Mouse (Mus musculus): ENCODE measurements around the gene S100a11. TPM values are rescaled to one million over a fixed set of nuclear protein-coding genes. Genes with fewer than 3 reads are reported as not detected.
"Not testable (repeated sequence)": the region's sequence is repeated elsewhere in the genome, so short reads cannot be mapped to it uniquely, and the experiment has no call there.

The S100a11 gene
- polyA plus RNA-seq, 1 experiment from 2014 or later = 1,932 TPM

DNA sequence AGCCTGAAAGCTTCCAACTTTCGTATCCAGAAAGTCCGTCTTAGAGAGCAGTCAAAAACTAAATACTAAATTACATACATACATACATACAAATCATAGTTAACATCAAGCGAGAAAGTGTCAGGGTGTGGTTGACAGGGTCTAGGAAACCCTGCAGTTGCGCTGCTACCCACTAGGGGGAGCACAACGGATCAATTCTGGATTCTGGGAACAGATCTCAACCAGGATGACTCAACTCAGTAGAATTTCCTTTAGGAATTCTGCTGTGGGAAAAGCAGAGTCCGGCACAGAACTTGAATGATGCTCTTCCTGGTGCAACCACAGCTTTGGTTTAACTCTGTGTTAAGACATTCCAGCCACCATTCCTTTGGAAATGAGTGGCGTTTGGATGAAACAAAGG is 2.3 kb downstream of the S100a11 start:
- Histone ChIP-seq H3K4me1 (peaks cover 26% of the 10 kb centered on the region), H3K36me3 (peaks cover 17% of the 10 kb centered on the region; the same call in 1 of the 2 replicates), H3K9ac (no peak overlapping the region), H3K27me3 (no peaks in the 10 kb centered on the region), H3K27ac (replicated peaks) (no peak overlapping the region), H3K9me3 (replicated peaks) (no peaks in the 10 kb centered on the region), H3K4me2 (replicated peaks) (peak overlapping the region; percentile 23), H3K4me3 (replicated peaks) (peak overlapping the region; percentile 11)
- ATAC-seq (ENCODE audit: insufficient number of reproducible peaks, low FRiP score, low TSS enrichment, low read depth) = no peak
- 32% methylated on average over 7 of the region's 7 CpGs for WGBS

DNA sequence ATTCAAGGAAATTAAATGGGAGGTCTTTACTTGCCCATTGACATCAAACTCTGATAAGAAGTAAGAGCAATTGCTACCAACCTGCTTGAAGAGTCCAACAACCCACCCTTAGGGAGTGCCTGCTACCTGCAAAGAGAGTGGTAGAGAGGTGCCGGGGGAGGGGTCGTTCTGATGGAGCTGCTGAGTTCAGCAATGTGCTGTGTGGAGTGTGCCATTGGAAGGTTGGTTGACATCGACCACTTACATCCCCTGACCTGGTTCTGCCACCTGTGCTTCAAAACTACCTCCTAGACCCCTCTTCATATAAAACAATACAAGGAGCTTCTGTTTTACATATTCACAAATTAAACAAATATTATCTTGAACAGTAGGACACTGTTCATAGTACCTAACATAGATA is 7.0 kb downstream of the S100a11 start:
- Histone ChIP-seq H3K4me3 (replicated peaks) (no peak overlapping the region), H3K9ac (no peak overlapping the region), H3K4me2 (replicated peaks) (no peak overlapping the region), H3K27ac (replicated peaks) (no peak overlapping the region), H3K9me3 (replicated peaks) (no peaks in the 10 kb centered on the region), H3K4me1 (peaks cover 19% of the 10 kb centered on the region), H3K36me3 (peaks cover 17% of the 10 kb centered on the region; the same call in 1 of the 2 replicates), H3K27me3 (no peaks in the 10 kb centered on the region)
- ATAC-seq (ENCODE audit: insufficient number of reproducible peaks, low FRiP score, low TSS enrichment, low read depth) = no peak
- WGBS = 84% methylated on average over 3 of the region's 3 CpGs

DNA sequence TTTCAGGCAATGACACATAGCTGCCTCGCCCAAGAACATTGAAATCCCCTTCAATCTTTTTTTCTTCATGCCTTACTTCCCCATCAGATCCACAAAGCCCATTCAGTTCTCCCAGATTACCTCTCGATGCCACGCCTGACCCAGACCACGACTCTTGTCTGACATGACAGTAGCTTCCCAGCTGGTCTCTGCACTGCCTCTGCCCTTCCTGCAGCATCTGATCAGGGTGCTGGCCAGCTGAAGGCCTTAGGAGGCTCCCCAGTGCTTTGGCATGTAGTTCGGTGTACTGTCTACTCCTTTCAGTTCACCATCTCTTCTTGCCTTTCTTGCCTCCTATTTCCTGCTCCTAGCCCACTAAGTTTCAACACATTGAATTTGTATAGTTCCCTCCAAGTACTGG is 8.5 kb downstream of the S100a11 start:
- H3K27me3 ChIP-seq = no peaks in the 10 kb centered on the region
- H3K4me1 ChIP-seq = 0 out of 2 replicates have a peak, but pooled peaks cover 9% of the 10 kb centered on the region
- H3K9ac ChIP-seq = no peak overlapping the region
- H3K4me3 ChIP-seq (replicated peaks) = no peak overlapping the region
- H3K9me3 ChIP-seq (replicated peaks) = peaks cover 3% of the 10 kb centered on the region; the same call in 1 of the 2 replicates
- H3K27ac ChIP-seq (replicated peaks) = no peak overlapping the region
- H3K36me3 ChIP-seq = peaks cover 17% of the 10 kb centered on the region; the same call in 1 of the 2 replicates
- H3K4me2 ChIP-seq (replicated peaks) = no peak overlapping the region
- ATAC-seq (ENCODE audit: insufficient number of reproducible peaks, low FRiP score, low TSS enrichment, low read depth) = no peak
- 79% methylated on average over 5 of the region's 5 CpGs for WGBS

DNA sequence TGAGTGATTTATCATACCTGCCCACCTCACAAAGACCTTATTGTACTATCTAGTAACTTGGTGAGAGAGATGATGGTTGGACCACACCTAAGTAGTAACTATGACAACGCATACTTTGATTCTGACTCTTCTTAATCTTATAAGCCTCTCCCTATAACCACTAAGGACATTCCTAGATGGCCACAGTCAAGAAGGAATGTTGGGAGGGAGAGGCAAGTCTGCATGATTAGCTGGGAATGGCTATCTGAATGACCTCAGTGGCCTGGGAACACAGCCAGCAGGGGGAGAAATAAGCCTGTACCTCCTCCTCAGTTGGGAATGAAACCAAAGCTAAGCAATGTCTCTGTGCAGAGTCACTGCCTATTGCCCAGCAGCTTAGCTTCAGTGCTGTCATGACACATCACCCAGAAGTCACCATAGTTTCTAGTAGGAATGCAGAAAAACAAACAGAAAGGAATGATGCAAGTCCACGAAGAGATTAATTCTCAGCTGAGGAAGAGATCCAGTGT is 16.8 kb downstream of the S100a11 start:
- Histone ChIP-seq H3K4me1 (no peaks in the 10 kb centered on the region), H3K9me3 (replicated peaks) (peaks cover 3% of the 10 kb centered on the region; the same call in 1 of the 2 replicates), H3K4me2 (replicated peaks) (no peak overlapping the region), H3K36me3 (no peaks in the 10 kb centered on the region), H3K9ac (no peak overlapping the region), H3K4me3 (replicated peaks) (no peak overlapping the region), H3K27me3 (no peaks in the 10 kb centered on the region), H3K27ac (replicated peaks) (no peak overlapping the region)
- WGBS = 62% methylated on average over 2 of the region's 2 CpGs
- ATAC-seq (ENCODE audit: insufficient number of reproducible peaks, low FRiP score, low TSS enrichment, low read depth) = no peak

DNA sequence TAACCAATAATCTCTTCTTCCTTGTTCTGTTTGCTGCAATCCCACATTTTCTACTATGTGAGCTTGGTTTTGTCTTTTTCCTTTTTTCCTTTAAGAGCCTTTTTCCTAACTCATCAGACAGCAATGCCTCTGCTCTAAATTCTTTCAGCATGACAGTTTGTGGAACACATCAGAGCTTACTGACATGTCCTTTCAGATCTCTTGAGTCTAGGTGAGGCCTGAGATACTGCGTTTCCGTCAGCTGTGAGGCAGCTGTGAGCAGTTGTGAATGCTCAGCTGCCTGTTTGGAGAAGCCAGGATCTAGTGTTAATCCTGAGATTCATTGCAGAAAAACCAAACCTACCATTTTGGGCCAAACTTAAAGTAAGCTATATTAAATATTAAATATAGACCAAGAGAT is 18.2 kb downstream of the S100a11 start:
- ATAC-seq (ENCODE audit: insufficient number of reproducible peaks, low FRiP score, low TSS enrichment, low read depth) = no peak
- Histone ChIP-seq H3K9me3 (replicated peaks) (no peaks in the 10 kb centered on the region), H3K27me3 (no peaks in the 10 kb centered on the region), H3K27ac (replicated peaks) (no peak overlapping the region), H3K4me1 (no peaks in the 10 kb centered on the region), H3K4me3 (replicated peaks) (no peak overlapping the region), H3K9ac (no peak overlapping the region), H3K4me2 (replicated peaks) (no peak overlapping the region), H3K36me3 (no peaks in the 10 kb centered on the region)
- 45% methylated on average over 2 of the region's 2 CpGs for WGBS

DNA sequence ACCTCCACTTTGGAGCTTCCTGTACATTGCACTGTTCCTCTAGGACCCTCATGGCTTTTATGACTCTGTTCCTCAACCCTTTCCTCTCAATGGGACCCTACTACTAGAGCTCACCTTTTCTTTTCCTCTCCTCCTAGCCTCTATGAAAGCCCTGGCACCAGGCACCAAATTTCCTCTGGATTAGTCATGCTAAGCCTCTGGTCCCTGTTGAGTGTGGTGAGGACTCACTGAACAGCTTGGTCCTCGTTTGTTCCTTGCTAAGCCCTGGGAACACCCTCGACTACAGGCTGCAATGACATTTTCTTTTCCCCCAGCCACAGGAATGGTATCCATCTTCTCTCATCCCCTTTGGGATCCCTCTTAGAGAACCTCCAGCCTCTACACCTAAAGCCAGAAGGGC is 21.2 kb downstream of the S100a11 start:
- H3K36me3 ChIP-seq = no peaks in the 10 kb centered on the region
- no peak overlapping the region for H3K4me3 ChIP-seq (replicated peaks)
- 45% methylated on average over 2 of the region's 2 CpGs for WGBS
- ATAC-seq (ENCODE audit: insufficient number of reproducible peaks, low FRiP score, low TSS enrichment, low read depth) = no peak
- H3K9me3 ChIP-seq (replicated peaks) = no peaks in the 10 kb centered on the region
- H3K4me2 ChIP-seq (replicated peaks) = no peak overlapping the region
- no peak overlapping the region for H3K9ac ChIP-seq
- H3K27me3 ChIP-seq = no peaks in the 10 kb centered on the region
- H3K4me1 ChIP-seq = no peaks in the 10 kb centered on the region
- H3K27ac ChIP-seq (replicated peaks) = no peak overlapping the region

- 68% methylated on average over 6 of the region's 6 CpGs for WGBS
- H3K4me3 ChIP-seq (replicated peaks); H3K9ac ChIP-seq; H3K36me3 ChIP-seq; H3K4me2 ChIP-seq (replicated peaks); H3K27ac ChIP-seq (replicated peaks); ATAC-seq (ENCODE audit: insufficient number of reproducible peaks, low FRiP score, low TSS enrichment, low read depth); H3K27me3 ChIP-seq; H3K4me1 ChIP-seq; H3K9me3 ChIP-seq (replicated peaks): not testable (repeated sequence)
Observed at GRCm38 (mm10) chr3:93544170-93544569, 23.9 kb downstream of the S100a11 start.

DNA sequence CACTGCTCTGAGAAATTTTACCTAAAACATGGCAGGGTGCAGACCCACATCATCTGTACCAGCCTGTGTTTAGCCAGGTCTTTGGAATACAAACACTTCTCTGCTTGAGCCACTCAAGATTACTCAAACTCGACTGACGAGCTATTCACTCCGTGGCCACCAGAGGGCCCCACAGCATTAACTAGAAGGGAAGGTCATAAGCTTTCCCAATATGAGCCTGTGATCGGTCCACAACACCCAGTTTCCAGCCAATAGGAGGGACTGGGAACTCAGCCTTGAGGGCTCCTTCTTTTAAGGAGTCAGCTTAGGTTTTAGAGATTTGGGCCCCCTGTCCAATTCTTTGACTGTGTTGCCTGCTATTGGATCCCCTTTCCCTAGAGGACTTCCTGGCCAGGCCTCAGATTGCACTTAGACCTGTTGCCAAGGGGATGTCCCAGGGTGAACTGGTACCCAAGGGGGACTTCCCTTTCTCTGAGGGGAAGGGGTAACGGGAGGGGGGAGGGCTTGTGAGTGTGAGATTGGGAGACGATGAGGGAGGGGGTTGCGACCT is 26.9 kb downstream of the S100a11 start:
- H3K36me3 ChIP-seq = no peaks in the 10 kb centered on the region

GRCm38 (mm10) chr3:93547749-93548540 is 27.7 kb downstream of the S100a11 start:
- no peak for ATAC-seq (ENCODE audit: insufficient number of reproducible peaks, low FRiP score, low TSS enrichment, low read depth)
- Histone ChIP-seq H3K9ac (no peak overlapping the region), H3K4me2 (replicated peaks) (no peak overlapping the region), H3K9me3 (replicated peaks) (no peaks in the 10 kb centered on the region), H3K4me1 (peaks cover 11% of the 10 kb centered on the region), H3K4me3 (replicated peaks) (no peak overlapping the region), H3K27me3 (no peaks in the 10 kb centered on the region), H3K27ac (replicated peaks) (no peak overlapping the region), H3K36me3 (no peaks in the 10 kb centered on the region)
- 67% methylated on average over 20 of the region's 20 CpGs for WGBS

More for the DNA sequence above, 26.9 kb downstream of the S100a11 start:
- Histone ChIP-seq H3K4me2 (replicated peaks) (no peak overlapping the region), H3K4me1 (peaks cover 4% of the 10 kb centered on the region), H3K27ac (replicated peaks) (no peak overlapping the region), H3K9ac (no peak overlapping the region), H3K27me3 (no peaks in the 10 kb centered on the region), H3K4me3 (replicated peaks) (no peak overlapping the region), H3K9me3 (replicated peaks) (no peaks in the 10 kb centered on the region)
- 33% methylated on average over 7 of the region's 7 CpGs for WGBS
- ATAC-seq (ENCODE audit: insufficient number of reproducible peaks, low FRiP score, low TSS enrichment, low read depth) = no peak

DNA sequence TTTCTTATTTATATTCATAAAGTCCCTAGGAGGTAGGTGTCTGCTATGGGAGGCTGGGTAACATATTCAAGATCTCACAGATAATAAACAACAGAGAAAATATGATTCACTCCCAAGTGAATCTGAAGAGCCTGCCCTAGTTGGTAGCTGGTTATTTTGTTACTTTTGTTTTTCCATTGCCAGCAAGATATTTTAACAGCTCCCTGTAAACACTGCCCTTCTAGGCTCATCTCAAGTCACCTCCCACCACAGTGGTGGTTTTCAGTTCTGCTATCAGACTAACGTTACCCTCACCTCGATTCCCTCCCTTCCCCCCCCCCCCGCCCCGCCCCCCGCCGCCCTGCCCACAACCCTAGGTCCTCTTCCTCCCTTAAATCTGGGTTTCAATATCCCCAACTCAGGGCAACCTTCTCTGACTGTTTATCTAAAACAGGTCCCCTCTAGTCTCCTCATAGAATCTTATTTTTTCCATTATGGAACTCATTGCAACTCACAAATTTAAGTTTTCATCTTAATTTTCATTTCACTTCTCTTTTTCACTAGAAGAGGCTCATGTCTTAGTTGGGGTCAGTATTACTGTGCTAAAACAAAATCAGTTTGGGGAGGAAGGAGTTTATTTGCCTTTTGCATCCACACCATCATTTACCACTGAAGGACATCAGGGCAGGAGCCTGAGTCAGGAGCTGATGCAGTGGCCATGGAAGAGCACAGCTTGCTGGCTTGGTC is 28.4 kb downstream of the S100a11 start:
- Histone ChIP-seq H3K36me3 (no peaks in the 10 kb centered on the region), H3K27ac (replicated peaks) (no peak overlapping the region), H3K4me3 (replicated peaks) (no peak overlapping the region), H3K4me2 (replicated peaks) (no peak overlapping the region), H3K4me1 (peaks cover 17% of the 10 kb centered on the region), H3K27me3 (no peaks in the 10 kb centered on the region), H3K9ac (no peak overlapping the region), H3K9me3 (replicated peaks) (no peaks in the 10 kb centered on the region)
- WGBS = 80% methylated on average over 5 of the region's 6 CpGs
- ATAC-seq (ENCODE audit: insufficient number of reproducible peaks, low FRiP score, low TSS enrichment, low read depth) = no peak

- no peak overlapping the region for H3K27ac ChIP-seq (replicated peaks)
- no peaks in the 10 kb centered on the region for H3K36me3 ChIP-seq
- H3K4me3 ChIP-seq (replicated peaks) = no peak overlapping the region
- H3K4me2 ChIP-seq (replicated peaks) = no peak overlapping the region
- H3K9ac ChIP-seq = no peak overlapping the region
- no peaks in the 10 kb centered on the region for H3K27me3 ChIP-seq
- H3K9me3 ChIP-seq (replicated peaks) = no peaks in the 10 kb centered on the region
- WGBS = 61% methylated on average over 4 of the region's 4 CpGs
- no peak for ATAC-seq (ENCODE audit: insufficient number of reproducible peaks, low FRiP score, low TSS enrichment, low read depth)
- peaks cover 27% of the 10 kb centered on the region for H3K4me1 ChIP-seq
Observed at GRCm38 (mm10) chr3:93549986-93550385, 29.7 kb downstream of the S100a11 start.

Data from embryonic facial prominence, embryonic 15.5 days (tissue).